Mouse (Mus musculus): ENCODE data around the gene Dnajc17.

- TF ChIP-seq GATA1 (IDR thresholded peaks at IDR 0.05; ENCODE audit: borderline replicate concordance, low read length) (no peak), FLI1 (IDR thresholded peaks at IDR 0.05; ENCODE audit: low read length) (no peak)
These were observed 39.3 kb upstream of the Dnajc17 start for GRCm38 (mm10) chr2:119247904-119248303.

Data from megakaryocyte, embryonic 14.5 days (primary cell).